Mouse (Mus musculus) brown adipose tissue, adult 24 weeks (tissue): ENCODE data around the gene Trcg1. TPM values are rescaled to one million over a fixed set of nuclear protein-coding genes. Genes with fewer than 3 reads are reported as not detected.
"Not testable (repeated sequence)": the region's sequence is repeated elsewhere in the genome, so short reads cannot be mapped to it uniquely, and the experiment has no call there.

Experiments
- H3K27ac ChIP-seq: fragments of 200-500 bp; replicated peaks from 2 replicates; pipeline ENCODE4 v1.5.1; 2012; ENCODE audit warnings: low read depth, mild to moderate bottlenecking, low read length
- H3K4me1 ChIP-seq: fragments of 200-500 bp; 2 replicates; pipeline ENCODE4 v1.6.1; 2012; ENCODE audit warnings: low read length, mixed read lengths; ENCODE audit not compliant: control insufficient read depth, insufficient read depth, insufficient read length
- H3K4me3 ChIP-seq: fragments of 200-500 bp; 2 replicates; pipeline ENCODE4 v1.5.1; 2012; ENCODE audit warnings: low read depth, mild to moderate bottlenecking, low read length, moderate library complexity; ENCODE audit not compliant: insufficient read depth
- polyA plus RNA-seq: library from polyadenylated mRNA; stranded (reverse); fragments of >200 nt; gene quantifications from 2 replicates; pipeline ENCODE4 v1.2.4, GENCODE M21; 2012; ENCODE audit not compliant: missing spikeins, insufficient read depth, insufficient read length

The Trcg1 gene
- polyA plus RNA-seq, 1 experiment, result not detected

DNA sequence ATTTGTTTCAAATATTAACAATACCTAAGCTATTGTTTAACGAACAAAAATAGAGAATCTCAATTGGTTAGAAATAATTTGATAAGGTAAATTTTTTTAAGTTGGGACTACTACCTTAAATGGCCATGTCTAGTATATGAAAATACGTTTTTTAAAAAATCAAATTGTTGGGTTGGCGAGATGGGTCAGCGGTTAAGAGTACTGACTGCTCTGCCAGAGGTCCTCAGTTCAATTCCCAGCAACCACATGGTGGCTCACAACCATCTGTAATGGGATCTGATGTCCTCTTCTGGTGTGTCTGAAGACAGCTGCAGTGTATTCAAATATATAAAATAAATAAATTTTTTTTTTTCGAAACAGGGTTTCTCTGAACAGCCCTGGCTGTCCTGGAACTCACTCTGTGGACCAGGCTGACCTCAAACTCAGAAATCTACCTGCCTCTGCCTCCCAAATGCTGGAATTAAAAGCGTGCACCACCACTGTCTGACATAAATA, 9.7 kb upstream of the Trcg1 start:
- H3K4me1 ChIP-seq, H3K4me3 ChIP-seq, H3K27ac ChIP-seq: not testable (repeated sequence)

DNA sequence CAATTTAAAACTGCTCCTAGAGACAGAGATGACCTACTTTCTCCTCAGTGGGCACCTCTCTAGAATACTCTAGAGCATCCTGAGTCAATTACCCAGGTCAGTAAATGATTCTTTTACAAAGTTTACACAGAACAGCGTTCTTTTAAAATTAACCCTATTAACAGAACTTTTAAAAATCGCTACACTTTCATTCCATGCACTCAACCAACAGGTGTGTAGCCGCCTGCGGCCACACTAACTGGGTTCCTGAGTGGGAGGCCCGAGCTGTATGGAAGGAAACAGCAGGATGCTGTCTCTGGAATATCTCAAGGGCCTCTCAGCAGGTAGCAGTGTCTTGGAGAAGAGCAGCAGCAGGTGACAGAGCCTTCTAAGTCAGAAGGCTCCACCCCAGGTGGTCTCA, 9.2 kb upstream of the Trcg1 start:
- Histone ChIP-seq H3K4me3 (no peak overlapping the region), H3K4me1 (peaks cover 13% of the 10 kb centered on the region), H3K27ac (no peak overlapping the region)

GRCm38 (mm10) chr9:57228186-57228585, 8.2 kb upstream of the Trcg1 start:
- peaks cover 13% of the 10 kb centered on the region for H3K4me1 ChIP-seq
- H3K27ac ChIP-seq, result no peak overlapping the region

GRCm38 (mm10) chr9:57229726-57230125, 6.6 kb upstream of the Trcg1 start:
- peak overlapping the region; percentile 65 for H3K27ac ChIP-seq
- H3K4me3 ChIP-seq, result no peak overlapping the region
- H3K4me1 ChIP-seq, result peaks cover 16% of the 10 kb centered on the region

More at GRCm38 (mm10) chr9:57228186-57228585, 8.2 kb upstream of the Trcg1 start:
- H3K4me3 ChIP-seq, result no peak overlapping the region

GRCm38 (mm10) chr9:57230146-57230783, 6.1 kb upstream of the Trcg1 start:
- H3K27ac ChIP-seq, result peak overlapping the region; percentile 65
- H3K4me3 ChIP-seq, result no peak overlapping the region
- H3K4me1 ChIP-seq, result peaks cover 16% of the 10 kb centered on the region

DNA sequence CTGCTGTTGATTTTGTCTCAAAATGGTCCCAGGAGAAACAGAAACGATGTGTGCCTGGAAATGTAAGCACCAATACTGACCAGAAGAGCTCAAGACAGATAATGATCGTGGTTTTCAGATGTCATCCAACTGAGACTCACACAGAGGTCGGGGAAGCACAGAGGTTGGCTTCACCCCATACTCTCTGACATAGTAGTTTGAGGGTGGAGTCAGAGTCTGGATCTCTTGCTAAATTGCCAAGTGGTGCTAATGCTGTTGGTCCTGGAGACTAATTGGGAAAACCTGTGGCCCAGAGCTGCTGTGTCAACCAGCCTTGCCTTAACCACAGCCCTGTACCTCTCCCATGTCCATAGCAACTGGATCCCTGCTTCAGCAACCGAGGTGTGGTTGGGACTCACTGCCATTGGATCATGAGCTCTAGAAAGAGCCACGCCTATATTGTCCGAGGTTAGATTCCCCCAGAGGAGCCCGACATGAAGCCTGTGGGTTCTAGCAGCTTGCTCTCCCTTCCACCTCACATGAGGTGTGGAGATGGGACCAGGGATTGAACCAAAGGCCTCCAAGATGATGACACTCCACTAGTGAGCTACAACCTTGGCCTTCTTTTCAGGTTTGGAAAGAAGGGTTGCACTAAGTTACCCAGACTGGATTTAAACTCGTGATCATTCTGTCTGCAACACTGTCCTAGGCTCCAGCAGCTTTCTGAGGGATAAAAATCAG, 4.7 kb upstream of the Trcg1 start:
- H3K27ac ChIP-seq, result peak overlapping the region; percentile 68
- H3K4me1 ChIP-seq, result peaks cover 16% of the 10 kb centered on the region
- H3K4me3 ChIP-seq, result no peak overlapping the region

- Histone ChIP-seq H3K4me3 (no peak overlapping the region), H3K27ac (peak overlapping the region; percentile 68), H3K4me1 (peaks cover 16% of the 10 kb centered on the region)
Measured at GRCm38 (mm10) chr9:57232341-57232940, 3.9 kb upstream of the Trcg1 start.

GRCm38 (mm10) chr9:57233142-57233541, 3.2 kb upstream of the Trcg1 start:
- Histone ChIP-seq H3K27ac (peak overlapping the region; percentile 25), H3K4me3 (no peak overlapping the region), H3K4me1 (peaks cover 16% of the 10 kb centered on the region)

DNA sequence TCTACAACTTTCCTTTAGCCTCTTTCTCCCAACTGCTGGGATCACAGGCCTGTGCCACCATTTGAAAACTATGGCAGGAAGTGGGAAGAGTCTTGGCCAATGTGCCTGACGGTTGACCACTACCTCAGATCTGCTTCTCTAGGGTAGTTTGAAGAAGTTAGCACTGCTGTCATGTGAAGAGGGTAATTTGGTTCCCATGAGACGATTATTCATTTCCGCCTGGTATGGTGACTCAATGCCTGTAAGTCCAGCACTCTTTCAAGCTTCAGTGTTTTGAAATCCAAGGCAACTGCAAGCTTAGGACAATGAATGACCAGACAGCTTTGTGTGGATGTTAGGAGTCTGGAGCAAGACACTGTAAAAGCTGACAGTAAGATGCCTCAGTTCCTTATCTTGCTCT, 2.6 kb upstream of the Trcg1 start:
- Histone ChIP-seq H3K4me1 (peaks cover 16% of the 10 kb centered on the region), H3K27ac (peak overlapping the region; percentile 25), H3K4me3 (no peak overlapping the region)

DNA sequence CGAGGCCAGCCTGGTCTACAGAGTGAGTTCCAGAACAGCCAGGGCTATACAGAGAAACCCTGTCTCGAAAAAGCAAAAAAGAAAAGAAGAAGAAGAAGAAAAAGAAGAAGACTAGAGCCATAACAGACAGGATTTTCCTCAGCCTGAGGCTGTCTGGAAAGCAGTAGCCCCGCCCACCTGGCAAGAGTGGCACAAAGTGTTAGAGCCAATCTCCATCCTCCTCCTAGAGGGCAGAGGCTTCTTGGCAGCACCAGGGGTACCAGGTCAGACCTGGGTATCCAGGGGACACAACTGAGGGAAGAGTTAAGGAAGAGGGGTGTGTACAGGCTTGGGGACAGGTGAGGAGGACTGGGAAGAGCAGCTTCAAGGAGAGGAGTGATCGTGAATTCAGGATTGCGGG, 1.3 kb downstream of the Trcg1 start:
- Histone ChIP-seq H3K4me1 (peaks cover 3% of the 10 kb centered on the region; the same call in 1 of the 2 replicates), H3K4me3 (no peak overlapping the region), H3K27ac (no peak overlapping the region)

- no peak overlapping the region for H3K27ac ChIP-seq
- H3K4me3 ChIP-seq, result no peak overlapping the region
- peaks cover 2% of the 10 kb centered on the region; the same call in 1 of the 2 replicates for H3K4me1 ChIP-seq
Measured at GRCm38 (mm10) chr9:57238220-57238619, 1.9 kb downstream of the Trcg1 start.

DNA sequence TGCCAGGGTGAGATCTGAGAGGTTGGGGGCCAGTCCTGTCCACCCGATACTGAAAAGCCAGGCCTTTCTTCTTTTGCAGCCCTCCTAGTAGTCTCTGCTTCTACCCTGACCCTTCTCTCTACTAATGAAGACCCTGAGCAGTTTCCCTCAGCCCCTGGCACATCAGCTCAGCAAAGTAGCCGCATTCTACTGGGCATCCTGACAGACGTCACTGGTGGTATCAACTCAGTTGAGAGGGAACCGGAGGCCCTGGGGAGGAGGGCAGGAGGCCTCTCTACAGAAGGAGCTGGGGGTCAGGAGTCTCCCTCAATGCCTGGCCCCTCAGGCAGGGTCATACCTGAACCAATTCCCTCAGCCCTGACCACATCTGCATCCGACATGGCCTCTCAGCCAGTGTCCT, 4.8 kb downstream of the Trcg1 start:
- Histone ChIP-seq H3K27ac (no peak overlapping the region), H3K4me3 (no peak overlapping the region), H3K4me1 (no peaks in the 10 kb centered on the region)

DNA sequence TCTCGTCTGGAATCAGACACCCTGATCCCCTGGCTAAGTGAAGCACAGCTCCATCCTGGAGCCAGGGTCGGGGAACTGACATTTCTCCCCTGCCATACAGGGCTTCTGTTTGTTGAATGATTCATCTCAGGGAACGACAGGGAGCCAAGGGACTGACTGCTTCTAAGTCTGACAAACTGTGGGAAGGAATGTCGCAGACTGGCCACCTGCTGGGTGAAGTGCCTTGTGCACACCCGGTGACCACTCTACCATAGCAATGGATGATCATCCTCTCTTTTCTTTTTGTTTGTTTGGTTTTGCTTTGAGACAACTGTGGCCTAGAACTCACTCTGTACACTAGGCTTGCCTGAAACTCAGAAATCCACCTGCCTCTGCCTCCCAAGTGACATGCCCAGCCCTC, 6.6 kb downstream of the Trcg1 start:
- no peak overlapping the region for H3K27ac ChIP-seq
- no peaks in the 10 kb centered on the region for H3K4me1 ChIP-seq
- no peak overlapping the region for H3K4me3 ChIP-seq

DNA sequence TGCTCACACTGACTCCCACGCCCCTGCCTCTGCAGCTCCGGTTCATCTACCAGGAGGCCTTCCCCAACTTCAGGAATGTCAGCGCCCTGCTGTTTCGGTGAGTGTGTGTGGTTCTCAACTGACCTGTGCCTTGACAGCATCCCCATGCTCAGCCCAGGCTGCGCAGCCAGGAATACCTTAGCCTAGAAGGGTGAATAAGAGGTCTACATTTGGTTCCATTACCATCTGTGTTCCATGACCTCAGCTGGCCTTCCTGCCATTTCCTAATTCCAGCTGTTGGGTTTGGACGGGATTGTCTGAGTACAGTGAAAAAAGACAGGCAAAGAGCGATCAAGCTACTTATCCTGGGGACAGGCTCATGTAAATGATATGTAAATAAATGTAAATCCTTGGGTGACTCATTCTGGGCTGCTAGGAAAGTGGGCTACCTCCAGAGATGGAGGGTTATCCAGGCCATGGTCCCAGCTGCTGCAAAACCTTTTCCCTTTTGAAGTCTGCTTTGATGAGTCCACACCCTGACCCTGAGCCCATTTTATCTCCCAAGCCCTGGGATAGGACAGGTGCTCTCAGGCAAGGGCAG, 7.8 kb downstream of the Trcg1 start:
- Histone ChIP-seq H3K27ac (no peak overlapping the region), H3K4me3 (no peak overlapping the region), H3K4me1 (no peaks in the 10 kb centered on the region)

DNA sequence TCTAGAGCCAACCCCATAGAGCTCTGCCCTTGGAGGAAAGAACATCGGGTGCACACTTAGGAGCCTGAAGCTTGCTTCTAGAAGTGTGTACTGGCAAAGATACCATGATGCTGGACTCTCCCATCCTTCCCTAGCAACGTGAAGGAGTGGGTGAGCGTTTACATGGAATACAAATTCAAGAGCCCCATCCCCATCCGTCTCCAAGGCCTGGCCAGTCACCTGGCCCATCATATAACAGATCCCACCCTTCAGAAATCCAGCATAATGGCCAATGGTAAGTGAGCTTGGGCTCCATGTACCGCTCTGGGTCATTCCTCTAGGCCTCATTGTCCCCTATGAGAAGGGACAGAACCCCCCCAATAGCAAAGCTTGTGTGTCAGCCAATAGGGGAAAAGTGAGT, 10.1 kb downstream of the Trcg1 start:
- Histone ChIP-seq H3K27ac (no peak overlapping the region), H3K4me1 (no peaks in the 10 kb centered on the region), H3K4me3 (no peak overlapping the region)
